Mouse (Mus musculus) heart, adult 2 months (tissue): ENCODE data around the gene Zbtb14. TPM values are rescaled to one million over a fixed set of nuclear protein-coding genes. Genes with fewer than 3 reads are reported as not detected.

Experiments used
- DNase-seq, 2 experiments: peaks; one replicate each; pipeline ENCODE4 v3.0.0; 2021
- H3K27ac ChIP-seq: fragments of 200-600 bp; 2 replicates; pipeline ENCODE4 v1.8.1; 2022
- H3K27me3 ChIP-seq: fragments of 200-500 bp; 2 replicates; pipeline ENCODE4 v1.6.1; 2012; ENCODE audit warnings: mild to moderate bottlenecking, low read length, inconsistent platforms, mixed read lengths; ENCODE audit not compliant: control insufficient read depth, insufficient read depth
- H3K36me3 ChIP-seq: fragments of 200-500 bp; 2 replicates; pipeline ENCODE4 v1.6.1; 2012; ENCODE audit warnings: low read length, inconsistent platforms; ENCODE audit not compliant: control insufficient read depth, insufficient read depth
- H3K4me1 ChIP-seq: fragments of 200-500 bp; 2 replicates; pipeline ENCODE4 v1.6.1; 2011; ENCODE audit warnings: low read length; ENCODE audit not compliant: control insufficient read depth, insufficient read depth
- H3K4me3 ChIP-seq: fragments of 200-600 bp; 2 replicates; pipeline ENCODE4 v1.8.1; 2022
- H3K79me2 ChIP-seq: fragments of 200-500 bp; replicated peaks from 2 replicates; pipeline ENCODE4 v1.6.1; 2012; ENCODE audit warnings: mild to moderate bottlenecking, inconsistent platforms, low read length, moderate library complexity, mixed read lengths; ENCODE audit not compliant: control insufficient read depth, insufficient read depth
- H3K9ac ChIP-seq: fragments of 200-500 bp; 2 replicates; pipeline ENCODE4 v1.6.1; 2012; ENCODE audit warnings: low read depth, mild to moderate bottlenecking, control low read depth, inconsistent platforms, low read length, mixed read lengths
- CTCF ChIP-seq: fragments of 200-600 bp; IDR thresholded peaks from 2 replicates; pipeline ENCODE4 v1.8.1; 2022; ENCODE audit warnings: antibody characterized with exemption, mild to moderate bottlenecking, moderate library complexity
- EP300 ChIP-seq: fragments of 200-500 bp; IDR thresholded peaks from 2 replicates; pipeline ENCODE4 v1.6.1; 2011; ENCODE audit warnings: low read depth, low read length, control low read depth; ENCODE audit not compliant: insufficient read depth
- POLR2A ChIP-seq: fragments of 200-500 bp; IDR thresholded peaks from 2 replicates; pipeline ENCODE4 v1.6.1; 2011; ENCODE audit warnings: mild to moderate bottlenecking, low read depth, low read length, control low read depth; ENCODE audit not compliant: insufficient read depth
- WGBS: fragments of 180-500 bp; shearing (Covaris S2); methylation state at CpG from one replicate; pipeline ENCODE4 v1.1.7; 2018; 5-methylcytosine and 5-hydroxymethylcytosine counted together
- intact Hi-C: fragments of 180-260 bp; cut with DNase I; formaldehyde crosslinking; loops from one replicate; pipeline ENCODE4 v1.15.1; 2025
- polyA plus RNA-seq: library from polyadenylated mRNA; depleted of rRNA; stranded (reverse); fragments of >200 nt; gene quantifications from 2 replicates; pipeline ENCODE4 v1.2.3, GENCODE M21; 2012; rRNA removed
- total RNA-seq, 2 experiments: library from RNA; stranded (reverse); gene quantifications; 2 replicates each; pipeline ENCODE4 v1.2.3; 2021

The Zbtb14 gene
- total and polyA plus RNA-seq, 3 experiments = 3.9 to 10.6 (median 8.5) TPM

GRCm38 (mm10) chr17:69438990-69439491 is 56.2 kb downstream of the Zbtb14 start, which contains the start of gene Akain1:
TSS of gene Akain1 (plus strand) at chr17:69439326.
- Histone ChIP-seq H3K36me3 (no peaks in the 10 kb centered on the region), H3K27me3 (peaks cover under 1% of the 10 kb centered on the region), H3K9ac (no peak within 1 kb of the TSS), H3K27ac (no peak within 1 kb of the TSS), H3K4me3 (peak within 1 kb of the TSS; percentile 28), H3K4me1 (no peaks in the 10 kb centered on the region), H3K79me2 (no peaks in the 10 kb centered on the region; the same call in 1 of the 2 replicates)
- under 1% methylated on average over 43 of the region's 44 CpGs for WGBS
- intact Hi-C loops = no loop called here
- TF ChIP-seq CTCF = no peak
- TF ChIP-seq EP300 = no peak
- no peak for TF ChIP-seq POLR2A
- DNase-seq = peak; percentile 75 to 83

- no peaks in the 10 kb centered on the region for H3K36me3 ChIP-seq
- no peak overlapping the region for H3K4me3 ChIP-seq
- H3K9ac ChIP-seq = no peak overlapping the region
- intact Hi-C loops = no loop called here
- WGBS = 2% methylated on average over 52 of the region's 52 CpGs
- H3K27me3 ChIP-seq = no peaks in the 10 kb centered on the region; the same call in none of the 2 replicates
- TF ChIP-seq EP300 = no peak
- TF ChIP-seq CTCF = no peak
- no peak for TF ChIP-seq POLR2A
- no peaks in the 10 kb centered on the region for H3K79me2 ChIP-seq
- H3K4me1 ChIP-seq = no peaks in the 10 kb centered on the region
- no peak for DNase-seq
- H3K27ac ChIP-seq = no peak overlapping the region
Observed at GRCm38 (mm10) chr17:69439571-69440480, 57.0 kb downstream of the Zbtb14 start.

Other genes starting within 250 kb of the Zbtb14 start
- not detected for gene Akain1, start 56.3 kb downstream of the Zbtb14 start, total RNA-seq
- gene Akain1, start 56.3 kb downstream of the Zbtb14 start, polyA plus RNA-seq = 0.12 and 0.18 TPM in 2 replicates